In genomic region chr11:121794591-121795199, GRCm38 (mm10) we compare ENCODE assay signal across 10 mouse cellular contexts. TPM values are rescaled to one million over a fixed set of nuclear protein-coding genes. Genes with fewer than 3 reads are reported as not detected.
DNase-seq lines count a peak whose midpoint lies in the region; ATAC-seq lines count a peak whose summit lies in the region.
"Had no signal": no experiment of that assay in that cellular context is flagged by ENCODE, and none has a peak within 500 bp of the region (broad histone marks: within the 10 kb centered on the region; RNA-seq: fewer than 3 reads in every experiment).

No protein-coding gene starts in this region.

- no peak overlapping the region for H3K9ac ChIP-seq in hindbrain, embryonic 11.5 days (ENCODE audit: low read depth, low read length)
- no peak overlapping the region for H3K9ac ChIP-seq in hindbrain, embryonic 13.5 days
- H3K9ac ChIP-seq in neural tube, embryonic 11.5 days (ENCODE audit: low read length) = no peak overlapping the region

- no peak overlapping the region for H3K27ac ChIP-seq in hindbrain, embryonic 11.5 days (ENCODE audit: low read depth, low read length)
- no peak overlapping the region for H3K27ac ChIP-seq in hindbrain, embryonic 13.5 days
- H3K27ac ChIP-seq in neural tube, embryonic 11.5 days (ENCODE audit: low read depth, low read length) = no peak overlapping the region

- no peaks in the 10 kb centered on the region for H3K9me3 ChIP-seq in hindbrain, embryonic 11.5 days (ENCODE audit: control insufficient read depth, low read length)
- no peaks in the 10 kb centered on the region for H3K9me3 ChIP-seq in hindbrain, embryonic 13.5 days
- H3K9me3 ChIP-seq in neural tube, embryonic 11.5 days (ENCODE audit: control insufficient read depth, low read length) = no peaks in the 10 kb centered on the region

- no peak overlapping the region for H3K4me3 ChIP-seq in hindbrain, embryonic 11.5 days (ENCODE audit: low read depth, low read length)
- no peak overlapping the region for H3K4me3 ChIP-seq in hindbrain, embryonic 13.5 days
- H3K4me3 ChIP-seq in neural tube, embryonic 11.5 days (ENCODE audit: low read depth, low read length) = no peak overlapping the region
- H3K4me3 ChIP-seq: erythroblast, embryonic 14.5 days had no signal

- DNase-seq in hindbrain, embryonic 11.5 days (ENCODE audit: low spot score) = peak; percentile 16
- peak; percentile 23 to 29 for DNase-seq in gastrocnemius, adult 8-10 months (ENCODE audit: low spot score in 2 of 2)
- peak; percentile 73 for DNase-seq in kidney, postnatal 10 days
- DNase-seq in neural tube, embryonic 11.5 days (ENCODE audit: low spot score) = peak; percentile 42
- no peak for DNase-seq in cerebellum, postnatal 14 days
- DNase-seq in frontal cortex, postnatal 10 days (ENCODE audit: low spot score in 2 of 2) = no peak

- H3K4me1 ChIP-seq in hindbrain, embryonic 11.5 days (replicated peaks; ENCODE audit: control insufficient read depth, insufficient read depth, low read length) = no peaks in the 10 kb centered on the region
- 0 out of 2 replicates have a peak, but pooled peaks cover 5% of the 10 kb centered on the region for H3K4me1 ChIP-seq in hindbrain, embryonic 13.5 days (replicated peaks)
- H3K4me1 ChIP-seq in neural tube, embryonic 11.5 days (ENCODE audit: control insufficient read depth, insufficient read depth, low read length) = no peaks in the 10 kb centered on the region

- no peak for ATAC-seq in hindbrain, embryonic 11.5 days (ENCODE audit: low FRiP score)
- no peak for ATAC-seq in hindbrain, embryonic 13.5 days (ENCODE audit: low FRiP score)
- ATAC-seq in neural tube, embryonic 11.5 days (ENCODE audit: insufficient read depth, low FRiP score, low TSS enrichment) = no peak
- ATAC-seq in cerebellum, adult (ENCODE audit: insufficient number of reproducible peaks, low FRiP score, low TSS enrichment) = no peak

- no peak overlapping the region for H3K4me2 ChIP-seq in hindbrain, embryonic 11.5 days (replicated peaks; ENCODE audit: low read depth, low read length)
- H3K4me2 ChIP-seq in hindbrain, embryonic 13.5 days = no peak overlapping the region
- no peak overlapping the region for H3K4me2 ChIP-seq in neural tube, embryonic 11.5 days (ENCODE audit: low read depth)

- H3K36me3 ChIP-seq in hindbrain, embryonic 11.5 days (ENCODE audit: control insufficient read depth, insufficient read depth, low read length) = no peaks in the 10 kb centered on the region
- H3K36me3 ChIP-seq in hindbrain, embryonic 13.5 days = no peaks in the 10 kb centered on the region
- no peaks in the 10 kb centered on the region for H3K36me3 ChIP-seq in neural tube, embryonic 11.5 days (ENCODE audit: control insufficient read depth, insufficient read depth, low read length)

- no peaks in the 10 kb centered on the region for H3K27me3 ChIP-seq in hindbrain, embryonic 11.5 days (ENCODE audit: control insufficient read depth, insufficient read depth, low read length)
- no peaks in the 10 kb centered on the region for H3K27me3 ChIP-seq in hindbrain, embryonic 13.5 days
- no peaks in the 10 kb centered on the region for H3K27me3 ChIP-seq in neural tube, embryonic 11.5 days (ENCODE audit: control insufficient read depth, insufficient read depth, low read length)
- H3K27me3 ChIP-seq: CH12.LX had no signal

- 58% methylated on average over 6 of the region's 6 CpGs for WGBS in hindbrain, embryonic 11.5 days
- 69% methylated on average over 6 of the region's 6 CpGs for WGBS in hindbrain, embryonic 13.5 days
- 65% methylated on average over 6 of the region's 6 CpGs for WGBS in neural tube, embryonic 11.5 days

RNA-seq across cellular contexts. Expression of gene Ptchd3, which starts 35.4 kb away (rescaled TPM):
- polyA plus RNA-seq in hindbrain, embryonic 11.5 days (2014; fragmentation: Nextera tagmentation; extraction: Ambion mirVana) = not detected in 2 replicates
- not detected in 2 replicates for polyA plus RNA-seq in hindbrain, embryonic 13.5 days (2015; fragmentation: Nextera tagmentation; extraction: Ambion mirVana)
- total RNA-seq in gastrocnemius, adult 8-10 months (2022) = not detected
- not detected in 2 replicates for polyA plus RNA-seq in neural tube, embryonic 11.5 days (2014; fragmentation: Nextera tagmentation; extraction: Ambion mirVana)
- total RNA-seq: CH12.LX had no signal
- polyA plus RNA-seq: erythroblast, embryonic 14.5 days had no signal

Comparison
In these comparisons a context has a peak if more than half of its experiments do, and no peak if none do; other contexts are left out.
1. DNase-seq: peak in hindbrain, embryonic 11.5 days (single experiment), gastrocnemius, adult 8-10 months (2 of 2), kidney, postnatal 10 days (single experiment) and neural tube, embryonic 11.5 days (single experiment); none in cerebellum, postnatal 14 days (0 of 2) and frontal cortex, postnatal 10 days (0 of 2).